Mouse (Mus musculus): ENCODE data around the gene Patz1.

The Patz1 gene

DNA sequence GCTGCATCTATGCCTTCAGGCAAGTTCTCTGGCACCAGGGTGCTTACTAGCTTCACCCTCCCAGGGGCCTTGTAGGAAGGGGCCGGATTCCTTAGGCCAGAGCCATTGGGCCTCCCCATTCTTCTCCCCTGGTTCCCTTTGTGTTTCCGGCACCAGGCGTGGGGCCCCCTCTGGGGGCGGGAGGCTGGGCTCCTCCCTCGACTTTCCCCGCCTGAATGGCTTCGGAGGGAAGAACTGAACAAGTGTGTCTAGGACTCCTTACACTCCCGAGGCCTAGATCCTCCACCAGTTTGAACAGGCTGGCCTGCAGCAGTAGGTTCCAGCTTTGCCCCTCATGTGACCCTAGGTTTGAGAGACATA, 3.4 kb downstream of the Patz1 start:
- DNase-seq (ENCODE audit: low spot score in 2 of 2), result peak in 1 of 2 experiments; percentile 38

GRCm38 (mm10) chr11:3292711-3293249, 4.1 kb downstream of the Patz1 start:
- no peak for DNase-seq (ENCODE audit: low spot score in 2 of 2)

DNA sequence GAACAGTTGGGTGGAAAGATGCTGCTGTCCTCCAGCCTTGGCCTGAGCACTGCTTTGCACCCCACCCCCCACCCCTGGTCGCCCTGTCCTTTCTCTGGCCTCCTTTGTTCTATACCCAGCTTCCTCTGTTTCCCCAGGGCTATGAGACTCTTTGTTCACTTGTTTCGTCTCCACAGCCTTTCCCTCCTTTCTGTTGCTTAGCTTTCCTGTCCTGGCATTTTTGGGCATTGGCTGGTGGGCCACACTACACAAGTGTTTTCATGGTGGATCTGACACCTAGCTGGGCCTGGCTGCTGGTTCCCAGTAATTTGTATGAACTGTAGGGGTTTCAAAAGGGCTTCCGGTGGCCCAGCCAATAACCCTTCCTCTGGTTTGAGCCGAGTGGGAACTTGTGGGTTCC, 4.7 kb downstream of the Patz1 start:
- DNase-seq (ENCODE audit: low spot score in 2 of 2), result no peak

- no peak for DNase-seq (ENCODE audit: low spot score in 2 of 2)
Measured at GRCm38 (mm10) chr11:3294641-3295040, 6.0 kb downstream of the Patz1 start.

GRCm38 (mm10) chr11:3296056-3296455, 7.4 kb downstream of the Patz1 start:
- DNase-seq (ENCODE audit: low spot score in 2 of 2), result no peak

DNA sequence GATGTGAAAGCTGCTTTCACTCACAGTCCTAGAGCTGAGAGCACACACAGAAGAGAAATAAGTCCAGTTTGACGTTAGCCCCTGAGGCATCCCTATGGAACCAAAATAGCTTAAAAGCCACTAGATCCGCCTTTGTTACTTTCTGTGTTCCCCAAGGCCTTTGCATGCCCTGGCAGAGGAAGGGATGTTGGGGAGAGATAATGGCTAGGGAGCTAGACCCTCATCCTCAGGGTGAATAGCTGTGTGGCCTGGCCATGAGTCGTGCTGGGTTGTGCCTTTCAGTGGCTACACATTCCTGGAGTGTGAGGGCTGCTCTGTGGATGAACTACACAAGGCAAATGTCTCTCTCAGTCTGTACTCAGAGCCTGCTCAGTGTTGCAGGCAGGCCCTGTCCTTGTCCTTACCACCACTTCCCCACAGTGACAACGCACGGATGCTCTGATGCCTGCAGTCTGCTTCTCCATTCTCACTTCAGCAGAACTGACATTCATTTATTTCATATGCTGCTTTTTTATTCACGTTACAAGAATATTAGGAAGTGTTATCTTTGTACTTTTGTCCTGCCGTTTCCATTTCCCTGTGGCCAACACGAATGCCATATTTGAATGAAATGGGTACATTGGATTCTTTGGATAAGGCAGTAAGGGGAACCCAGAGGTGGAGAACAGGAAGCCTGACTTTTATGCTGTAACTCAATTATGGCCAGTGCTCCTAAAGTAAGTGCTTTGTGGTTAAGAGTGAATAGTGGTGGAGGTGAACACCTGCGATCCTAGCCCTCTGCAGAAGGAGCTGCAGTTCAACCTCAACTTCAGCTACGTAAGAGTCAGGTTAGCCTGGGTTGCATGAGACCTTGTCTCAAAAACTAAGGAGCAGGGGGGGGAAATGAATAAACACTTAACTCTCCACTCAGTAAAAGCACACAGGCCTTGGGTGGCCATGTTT, 9.5 kb downstream of the Patz1 start:
- DNase-seq (ENCODE audit: low spot score in 2 of 2), result no peak

DNA sequence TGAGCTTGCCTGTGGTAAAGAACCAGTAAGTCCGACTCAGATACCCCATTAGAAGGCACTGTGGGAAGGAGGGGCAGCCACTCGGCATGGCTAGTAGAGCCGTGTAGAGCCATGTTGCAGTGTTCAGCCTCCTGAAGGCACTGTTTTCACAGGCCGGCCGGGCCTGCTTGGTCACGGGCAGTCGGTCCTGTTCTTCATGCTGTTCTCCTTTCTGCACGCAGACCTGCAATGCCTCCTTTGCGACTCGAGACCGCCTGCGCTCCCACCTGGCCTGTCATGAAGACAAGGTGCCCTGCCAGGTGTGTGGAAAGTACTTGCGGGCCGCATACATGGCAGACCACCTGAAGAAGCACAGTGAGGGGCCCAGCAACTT, 10.1 kb downstream of the Patz1 start:
- DNase-seq (ENCODE audit: low spot score in 2 of 2), result no peak

GRCm38 (mm10) chr11:3301075-3301474, 12.4 kb downstream of the Patz1 start:
- DNase-seq (ENCODE audit: low spot score in 2 of 2), result no peak

DNA sequence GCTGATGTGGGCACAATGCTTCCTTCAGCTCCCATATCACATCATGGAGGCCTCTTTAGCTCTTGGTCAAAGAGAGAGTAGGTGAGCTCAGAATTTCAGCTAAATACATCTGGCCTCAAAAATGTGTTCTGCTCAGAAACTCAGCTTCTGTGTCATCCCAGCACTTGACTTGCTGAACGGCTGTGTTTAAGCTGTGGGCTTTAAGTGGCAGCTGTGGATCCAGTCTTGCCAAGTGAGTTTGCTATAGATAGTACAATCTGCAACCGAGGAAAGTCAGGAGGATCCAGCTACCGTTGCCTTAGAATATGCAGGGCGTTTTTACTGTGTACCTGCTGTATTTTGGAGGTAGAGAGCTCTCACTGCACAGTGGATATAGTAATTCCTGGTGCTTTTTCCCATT, 13.7 kb downstream of the Patz1 start:
- DNase-seq (ENCODE audit: low spot score in 2 of 2), result peak; percentile 26 to 70

- DNase-seq (ENCODE audit: low spot score in 2 of 2), result peak; percentile 21 to 25
Measured at GRCm38 (mm10) chr11:3302792-3303191, 14.1 kb downstream of the Patz1 start.

DNA sequence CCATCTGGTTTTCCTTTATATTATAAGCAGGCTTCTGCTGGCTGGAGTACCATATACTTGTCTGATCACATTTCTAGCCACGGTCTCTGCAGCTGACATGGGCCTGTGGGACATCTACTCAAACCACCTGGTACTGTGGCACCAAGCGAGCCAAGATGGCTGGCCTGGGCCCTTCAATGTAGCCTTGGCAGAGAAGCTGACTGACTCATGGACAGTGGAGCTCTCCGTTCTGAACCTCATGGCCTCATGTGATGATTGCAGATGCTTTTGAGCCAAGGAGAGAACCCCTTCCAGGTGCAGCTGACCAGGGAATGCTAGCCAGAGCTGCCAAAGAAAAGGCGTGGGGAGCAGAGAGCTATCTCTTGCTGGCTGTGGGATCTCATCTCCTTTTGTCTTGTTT, 17.1 kb downstream of the Patz1 start:
- no peak for DNase-seq (ENCODE audit: low spot score in 2 of 2)

DNA sequence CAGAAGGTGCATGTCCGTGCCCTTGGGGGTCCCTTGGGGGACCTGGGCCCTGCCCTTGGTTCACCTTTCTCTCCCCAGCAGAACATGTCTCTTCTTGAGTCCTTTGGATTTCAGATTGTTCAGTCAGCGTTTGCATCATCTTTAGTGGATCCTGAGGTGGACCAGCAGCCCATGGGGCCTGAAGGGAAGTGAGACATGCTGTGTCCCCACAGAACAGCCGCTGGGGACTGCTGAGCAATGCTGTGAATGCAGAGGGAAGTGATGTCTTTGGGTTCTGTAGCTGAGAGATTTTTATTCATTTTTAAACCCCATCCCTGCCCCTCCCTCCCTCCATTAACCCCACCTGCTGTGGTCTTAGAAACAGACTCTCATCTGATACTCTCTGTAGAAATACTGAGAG, 19.2 kb downstream of the Patz1 start:
- DNase-seq (ENCODE audit: low spot score in 2 of 2), result no peak

- no peak for DNase-seq (ENCODE audit: low spot score in 2 of 2)
Measured at GRCm38 (mm10) chr11:3309884-3310283, 21.2 kb downstream of the Patz1 start.

GRCm38 (mm10) chr11:3310789-3311585, 22.3 kb downstream of the Patz1 start:
- no peak for DNase-seq (ENCODE audit: low spot score in 2 of 2)

DNA sequence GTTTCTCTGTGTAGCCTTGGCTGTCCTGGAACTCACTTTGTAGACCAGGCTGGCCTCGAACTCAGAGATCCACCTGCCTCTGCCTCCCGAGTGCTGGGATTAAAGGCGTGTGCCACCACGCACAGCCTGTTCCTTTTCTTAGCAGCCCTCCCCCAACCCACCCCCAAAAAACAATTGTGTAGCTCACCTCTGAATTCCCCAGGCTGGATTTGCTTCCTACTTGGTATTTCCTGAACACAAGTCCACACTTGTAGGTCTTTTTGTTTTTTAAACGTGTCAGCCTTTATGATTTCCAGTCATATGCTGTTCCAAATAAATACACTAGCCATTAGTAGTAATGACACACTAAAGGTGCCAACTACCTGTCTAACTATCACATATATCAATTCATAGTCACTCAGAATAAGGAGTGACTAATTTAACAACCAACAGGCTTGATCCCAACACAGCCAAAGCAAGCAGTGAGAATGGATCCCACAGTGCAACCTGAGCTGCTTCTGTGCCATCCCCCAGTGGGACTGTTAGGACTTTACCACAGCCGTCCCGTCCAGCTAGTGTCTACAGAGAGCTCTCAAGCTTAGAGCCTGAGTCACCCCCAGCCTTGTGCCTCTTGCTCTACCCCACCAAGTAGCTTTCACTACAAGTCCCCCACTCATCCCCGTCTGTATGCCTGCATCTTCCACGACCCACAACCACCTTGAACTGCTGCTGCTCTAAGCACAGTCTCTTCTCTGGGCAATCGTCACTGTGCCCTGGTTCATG, 23.1 kb downstream of the Patz1 start:
- no peak for DNase-seq (ENCODE audit: low spot score in 2 of 2)

DNA sequence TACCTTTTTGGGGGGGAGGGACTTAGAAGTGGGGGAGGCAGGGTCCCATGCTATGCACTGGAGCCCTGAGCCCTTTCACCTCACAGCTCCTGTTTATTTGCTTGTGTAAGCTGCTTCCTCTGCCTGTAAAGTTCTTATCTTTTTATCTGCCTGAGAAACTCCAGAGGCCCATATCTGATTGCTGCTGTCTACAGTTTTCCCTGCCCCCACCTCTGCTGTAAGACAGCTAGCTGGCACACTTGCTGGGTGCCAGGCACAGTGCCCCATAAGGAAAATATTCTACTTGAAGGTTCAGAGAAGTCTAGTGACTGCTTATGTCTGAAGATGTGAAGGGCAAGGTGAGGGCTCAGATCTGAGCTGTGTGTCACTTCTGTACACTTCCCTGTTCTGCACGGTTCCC, 24.6 kb downstream of the Patz1 start:
- no peak for DNase-seq (ENCODE audit: low spot score in 2 of 2)

- peak in 1 of 2 experiments; percentile 56 for DNase-seq (ENCODE audit: low spot score in 2 of 2)
Measured at GRCm38 (mm10) chr11:3314148-3314547, 25.5 kb downstream of the Patz1 start.

- no peak for DNase-seq (ENCODE audit: low spot score in 2 of 2)
Measured at GRCm38 (mm10) chr11:3318286-3318685, 29.6 kb downstream of the Patz1 start.

DNA sequence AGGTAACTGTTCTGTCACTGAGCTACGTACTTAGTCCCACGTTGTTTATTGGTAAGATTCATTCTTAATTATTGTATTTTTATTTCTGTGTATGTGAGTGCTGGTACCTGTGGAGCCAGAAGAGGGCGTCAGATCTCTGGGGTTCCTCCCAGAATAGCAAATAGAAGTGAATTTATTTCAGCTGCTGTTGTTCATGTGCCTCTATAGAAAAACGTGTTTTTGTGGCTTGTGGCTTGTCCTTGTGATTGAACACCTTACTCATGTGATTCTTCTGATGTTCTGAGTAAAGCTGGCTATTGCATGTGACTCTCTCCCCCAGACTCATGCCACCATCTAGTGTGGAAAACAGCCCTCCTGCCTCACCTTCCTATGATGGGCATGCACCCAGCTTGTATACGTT, 39.6 kb downstream of the Patz1 start:
- DNase-seq (ENCODE audit: low spot score in 2 of 2), result no peak

- no peak for DNase-seq (ENCODE audit: low spot score in 2 of 2)
Measured at GRCm38 (mm10) chr11:3328806-3329775, 40.4 kb downstream of the Patz1 start.
